Mouse (Mus musculus): ENCODE results near the gene Cd82. TPM values are rescaled to one million over a fixed set of nuclear protein-coding genes. Genes with fewer than 3 reads are reported as not detected.
A peak's percentile ranks its signal among the peaks of the same experiment; 100 is the strongest.

Cd82 gene
- polyA plus RNA-seq, 1 experiment = 411 TPM

GRCm38 (mm10) chr2:93439812-93440559 lies 23.0 kb downstream of the Cd82 start:
- TF ChIP-seq TCF3 (IDR thresholded peaks at IDR 0.05; ENCODE audit: insufficient read length, low read depth) (peak; percentile 34), MAX (IDR thresholded peaks at IDR 0.05; ENCODE audit: low read depth) (no peak), POLR2AphosphoS2 (IDR thresholded peaks at IDR 0.05; ENCODE audit: insufficient read length, low read depth) (peak; percentile 13), MYOG (IDR thresholded peaks at IDR 0.05; ENCODE audit: control insufficient read depth in 1 of 3, insufficient read depth in 1 of 3, insufficient read length in 2 of 3, low read depth in 2 of 3) (peak in 2 of 3 experiments; percentile 21 to 75), CEBPB (IDR thresholded peaks at IDR 0.05; ENCODE audit: insufficient read depth, poor library complexity, severe bottlenecking) (no peak), MYOD1 (IDR thresholded peaks at IDR 0.05; ENCODE audit: control insufficient read depth in 1 of 3, insufficient read length in 2 of 3, low read depth in 2 of 3) (peak; percentile 76 to 93 (median 92)), TCF12 (IDR thresholded peaks at IDR 0.05; ENCODE audit: insufficient read depth, poor library complexity, severe bottlenecking) (peak; percentile 69)
- peak overlapping the region; percentile 64 for H3K4me2 ChIP-seq (ENCODE audit: low read depth)
- no peak overlapping the region for H3K4me3 ChIP-seq
- H3K36me3 ChIP-seq (ENCODE audit: control insufficient read depth, insufficient read depth) = peaks cover 25% of the 10 kb centered on the region
- no peaks in the 10 kb centered on the region for H3K27me3 ChIP-seq (ENCODE audit: control insufficient read depth, insufficient read depth, insufficient read length)
- no peak overlapping the region for H3ac ChIP-seq (ENCODE audit: control insufficient read depth, insufficient read length)
- peaks cover 49% of the 10 kb centered on the region for H3K79me2 ChIP-seq (ENCODE audit: control insufficient read depth, insufficient read depth)

DNA sequence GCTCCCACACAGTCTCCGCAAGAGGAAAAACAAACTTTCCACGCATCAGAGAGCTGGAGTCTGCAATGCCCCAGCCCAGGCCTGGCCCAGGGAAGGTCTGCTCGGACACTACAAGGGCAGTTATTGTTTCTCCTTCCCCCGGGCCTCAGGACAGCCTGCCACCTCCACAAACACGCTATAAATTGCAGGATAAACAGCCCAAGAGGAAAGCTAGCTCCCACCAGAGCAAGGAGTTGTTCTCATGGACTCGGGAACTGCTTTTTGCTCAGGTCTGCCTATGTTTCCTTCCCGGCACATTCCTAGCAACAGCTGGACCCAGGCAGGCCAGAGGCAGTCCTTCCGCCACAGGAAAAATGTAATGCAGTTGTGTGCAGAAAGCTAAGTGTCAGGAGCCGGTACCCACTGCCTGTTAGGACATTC lies 23.6 kb downstream of the Cd82 start:
- H3ac ChIP-seq (ENCODE audit: control insufficient read depth, insufficient read length) = no peak overlapping the region
- peak overlapping the region; percentile 61 for H3K4me2 ChIP-seq (ENCODE audit: low read depth)
- TF ChIP-seq SRF (IDR thresholded peaks at IDR 0.05; ENCODE audit: control insufficient read depth, insufficient read length, low read depth) (no peak), REST (IDR thresholded peaks at IDR 0.05; ENCODE audit: insufficient read depth, insufficient read length) (no peak), E2F4 (IDR thresholded peaks at IDR 0.05; ENCODE audit: insufficient read depth) (no peak), USF1 (IDR thresholded peaks at IDR 0.05; ENCODE audit: low read depth) (no peak), CEBPB (IDR thresholded peaks at IDR 0.05; ENCODE audit: insufficient read depth, poor library complexity, severe bottlenecking) (no peak), TCF3 (IDR thresholded peaks at IDR 0.05; ENCODE audit: insufficient read length, low read depth) (no peak), TCF12 (IDR thresholded peaks at IDR 0.05; ENCODE audit: insufficient read depth, poor library complexity, severe bottlenecking) (no peak), POLR2AphosphoS2 (IDR thresholded peaks at IDR 0.05; ENCODE audit: insufficient read length, low read depth) (no peak), POLR2A (IDR thresholded peaks at IDR 0.05; ENCODE audit: insufficient read length, low read depth) (no peak), MYOD1 (IDR thresholded peaks at IDR 0.05; ENCODE audit: control insufficient read depth in 1 of 3, insufficient read length in 2 of 3, low read depth in 2 of 3) (peak in 1 of 3 experiments; percentile 22), MYOG (IDR thresholded peaks at IDR 0.05; ENCODE audit: control insufficient read depth in 1 of 3, insufficient read depth in 1 of 3, insufficient read length in 2 of 3, low read depth in 2 of 3) (peak in 1 of 3 experiments; percentile 51)
- H3K27me3 ChIP-seq (ENCODE audit: control insufficient read depth, insufficient read depth, insufficient read length) = no peaks in the 10 kb centered on the region
- peaks cover 42% of the 10 kb centered on the region for H3K79me2 ChIP-seq (ENCODE audit: control insufficient read depth, insufficient read depth)
- peaks cover 31% of the 10 kb centered on the region for H3K36me3 ChIP-seq (ENCODE audit: control insufficient read depth, insufficient read depth)
- no peak overlapping the region for H3K4me3 ChIP-seq

DNA sequence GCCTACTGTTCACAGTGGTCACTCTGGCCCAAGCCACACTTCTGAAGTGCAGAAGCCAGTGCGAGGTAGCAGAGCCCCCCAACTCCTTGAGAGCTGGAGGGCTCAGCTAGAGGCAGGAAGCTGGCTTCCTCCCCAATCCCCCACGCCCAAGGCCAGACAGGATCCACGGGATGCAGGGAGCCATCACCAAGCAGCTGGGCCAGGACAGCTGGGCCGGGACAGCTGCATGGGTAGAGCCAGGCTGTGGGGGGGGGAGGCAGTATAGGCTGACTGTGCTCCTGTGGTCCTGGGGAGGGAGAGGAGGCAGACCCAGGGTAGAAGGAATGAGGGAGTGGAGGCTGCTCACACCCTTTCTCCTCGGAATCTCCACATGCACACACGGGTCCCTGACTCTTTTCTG lies 24.6 kb downstream of the Cd82 start:
- TF ChIP-seq CEBPB (IDR thresholded peaks at IDR 0.05; ENCODE audit: insufficient read depth, poor library complexity, severe bottlenecking) = no peak
- peak in 2 of 3 experiments; percentile 97 to 98 for TF ChIP-seq MYOD1 (IDR thresholded peaks at IDR 0.05; ENCODE audit: control insufficient read depth in 1 of 3, insufficient read length in 2 of 3, low read depth in 2 of 3)
- peak; percentile 99 for TF ChIP-seq TCF3 (IDR thresholded peaks at IDR 0.05; ENCODE audit: insufficient read length, low read depth)
- peak; percentile 97 for TF ChIP-seq TCF12 (IDR thresholded peaks at IDR 0.05; ENCODE audit: insufficient read depth, poor library complexity, severe bottlenecking)
- no peak for TF ChIP-seq SRF (IDR thresholded peaks at IDR 0.05; ENCODE audit: control insufficient read depth, insufficient read length, low read depth)
- peak; percentile 4 for TF ChIP-seq POLR2AphosphoS2 (IDR thresholded peaks at IDR 0.05; ENCODE audit: insufficient read length, low read depth)
- peak; percentile 88 to 99 (median 99) for TF ChIP-seq MYOG (IDR thresholded peaks at IDR 0.05; ENCODE audit: control insufficient read depth in 1 of 3, insufficient read depth in 1 of 3, insufficient read length in 2 of 3, low read depth in 2 of 3)
- Histone ChIP-seq H3K79me2 (ENCODE audit: control insufficient read depth, insufficient read depth) (peaks cover 39% of the 10 kb centered on the region), H3K36me3 (ENCODE audit: control insufficient read depth, insufficient read depth) (peaks cover 40% of the 10 kb centered on the region), H3ac (ENCODE audit: control insufficient read depth, insufficient read length) (no peak overlapping the region), H3K4me3 (no peak overlapping the region), H3K4me2 (ENCODE audit: low read depth) (peak overlapping the region; percentile 61), H3K27me3 (ENCODE audit: control insufficient read depth, insufficient read depth, insufficient read length) (no peaks in the 10 kb centered on the region)

- Histone ChIP-seq H3K79me2 (ENCODE audit: control insufficient read depth, insufficient read depth) (peaks cover 30% of the 10 kb centered on the region), H3K4me3 (no peak overlapping the region), H3K27me3 (ENCODE audit: control insufficient read depth, insufficient read depth, insufficient read length) (no peaks in the 10 kb centered on the region), H3K36me3 (ENCODE audit: control insufficient read depth, insufficient read depth) (peaks cover 47% of the 10 kb centered on the region), H3K4me2 (ENCODE audit: low read depth) (no peak overlapping the region), H3ac (ENCODE audit: control insufficient read depth, insufficient read length) (no peak overlapping the region)
- TF ChIP-seq SRF (IDR thresholded peaks at IDR 0.05; ENCODE audit: control insufficient read depth, insufficient read length, low read depth) = no peak
- peak; percentile 9 for TF ChIP-seq POLR2AphosphoS2 (IDR thresholded peaks at IDR 0.05; ENCODE audit: insufficient read length, low read depth)
- no peak for TF ChIP-seq USF1 (IDR thresholded peaks at IDR 0.05; ENCODE audit: low read depth)
- TF ChIP-seq E2F4 (IDR thresholded peaks at IDR 0.05; ENCODE audit: insufficient read depth) = no peak
- TF ChIP-seq MYOG (IDR thresholded peaks at IDR 0.05; ENCODE audit: control insufficient read depth in 1 of 3, insufficient read depth in 1 of 3, insufficient read length in 2 of 3, low read depth in 2 of 3) = no peak
- no peak for TF ChIP-seq REST (IDR thresholded peaks at IDR 0.05; ENCODE audit: insufficient read depth, insufficient read length)
These were observed 27.4 kb downstream of the Cd82 start for GRCm38 (mm10) chr2:93435577-93435976.

- Histone ChIP-seq H3K4me2 (ENCODE audit: low read depth) (no peak overlapping the region), H3ac (ENCODE audit: control insufficient read depth, insufficient read length) (no peak overlapping the region), H3K36me3 (ENCODE audit: control insufficient read depth, insufficient read depth) (peaks cover 47% of the 10 kb centered on the region), H3K79me2 (ENCODE audit: control insufficient read depth, insufficient read depth) (peaks cover 30% of the 10 kb centered on the region), H3K27me3 (ENCODE audit: control insufficient read depth, insufficient read depth, insufficient read length) (no peaks in the 10 kb centered on the region), H3K4me3 (no peak overlapping the region)
- TF ChIP-seq CEBPB (IDR thresholded peaks at IDR 0.05; ENCODE audit: insufficient read depth, poor library complexity, severe bottlenecking) (no peak), REST (IDR thresholded peaks at IDR 0.05; ENCODE audit: insufficient read depth, insufficient read length) (no peak), USF1 (IDR thresholded peaks at IDR 0.05; ENCODE audit: low read depth) (no peak), MYOG (IDR thresholded peaks at IDR 0.05; ENCODE audit: control insufficient read depth in 1 of 3, insufficient read depth in 1 of 3, insufficient read length in 2 of 3, low read depth in 2 of 3) (no peak), SRF (IDR thresholded peaks at IDR 0.05; ENCODE audit: control insufficient read depth, insufficient read length, low read depth) (no peak), MAX (IDR thresholded peaks at IDR 0.05; ENCODE audit: low read depth) (no peak), TCF3 (IDR thresholded peaks at IDR 0.05; ENCODE audit: insufficient read length, low read depth) (no peak), E2F4 (IDR thresholded peaks at IDR 0.05; ENCODE audit: insufficient read depth) (no peak), POLR2A (IDR thresholded peaks at IDR 0.05; ENCODE audit: insufficient read length, low read depth) (no peak), MYOD1 (IDR thresholded peaks at IDR 0.05; ENCODE audit: control insufficient read depth in 1 of 3, insufficient read length in 2 of 3, low read depth in 2 of 3) (no peak), TCF12 (IDR thresholded peaks at IDR 0.05; ENCODE audit: insufficient read depth, poor library complexity, severe bottlenecking) (no peak), POLR2AphosphoS2 (IDR thresholded peaks at IDR 0.05; ENCODE audit: insufficient read length, low read depth) (no peak)
These were observed 28.0 kb downstream of the Cd82 start for GRCm38 (mm10) chr2:93434896-93435295.

Data from myocyte (in vitro differentiated cells).